Mouse (Mus musculus) forebrain, embryonic 16.5 days (tissue): ENCODE measurements around the gene Rasgrp2. TPM values are rescaled to one million over a fixed set of nuclear protein-coding genes. Genes with fewer than 3 reads are reported as not detected.

Source experiments
- ATAC-seq: fragments of 200-750 bp; cut with Nextera tagmentation; 2 replicates; pipeline ENCODE4 v1.8.0; 2017; ENCODE audit warnings: mild to moderate bottlenecking, moderate library complexity
- H3K27ac ChIP-seq: fragments of 300-500 bp; sonication (generic); 2 replicates; pipeline ENCODE4 v1.5.1; 2014; ENCODE audit warnings: low read length, control low read depth
- H3K27me3 ChIP-seq: fragments of 300-500 bp; sonication (generic); replicated peaks from 2 replicates; pipeline ENCODE4 v1.6.1; 2014; ENCODE audit warnings: low read length; ENCODE audit not compliant: control insufficient read depth, insufficient read depth
- H3K36me3 ChIP-seq: fragments of 300-500 bp; sonication (generic); 2 replicates; pipeline ENCODE4 v1.6.1; 2014; ENCODE audit not compliant: control insufficient read depth, insufficient read depth
- H3K4me1 ChIP-seq: fragments of 300-500 bp; sonication (generic); replicated peaks from 2 replicates; pipeline ENCODE4 v1.6.1; 2014; ENCODE audit warnings: low read length; ENCODE audit not compliant: control insufficient read depth, insufficient read depth
- H3K4me2 ChIP-seq: fragments of 300-500 bp; sonication (generic); 2 replicates; pipeline ENCODE4 v1.6.1; 2014; ENCODE audit warnings: mild to moderate bottlenecking, low read length, control low read depth
- H3K4me3 ChIP-seq: fragments of 300-500 bp; sonication (generic); replicated peaks from 2 replicates; pipeline ENCODE4 v1.5.1; 2014; ENCODE audit warnings: mild to moderate bottlenecking, low read length, control low read depth
- H3K9ac ChIP-seq: fragments of 300-500 bp; sonication (generic); replicated peaks from 2 replicates; pipeline ENCODE4 v1.6.1; 2014; ENCODE audit warnings: low read depth, low read length, control low read depth
- H3K9me3 ChIP-seq: fragments of 300-500 bp; sonication (generic); 2 replicates; pipeline ENCODE4 v1.6.1; 2016; ENCODE audit warnings: low read length; ENCODE audit not compliant: control insufficient read depth
- WGBS: fragments of 180-500 bp; shearing (Covaris S2); extraction: QIAGEN DNeasy Blood & Tissue Kit; methylation state at CpG from one replicate; pipeline ENCODE4 v1.1.7; 2014; 5-methylcytosine and 5-hydroxymethylcytosine counted together
- polyA plus RNA-seq: library from polyadenylated mRNA; unstranded; fragments of >200 nt; fragmentation: Nextera tagmentation; extraction: Ambion mirVana; gene quantifications from 2 replicates; pipeline ENCODE4 v1.2.1, GENCODE M21; 2015

Gene Rasgrp2
- polyA plus RNA-seq, 1 experiment from 2014 or later: 60.8 TPM

DNA sequence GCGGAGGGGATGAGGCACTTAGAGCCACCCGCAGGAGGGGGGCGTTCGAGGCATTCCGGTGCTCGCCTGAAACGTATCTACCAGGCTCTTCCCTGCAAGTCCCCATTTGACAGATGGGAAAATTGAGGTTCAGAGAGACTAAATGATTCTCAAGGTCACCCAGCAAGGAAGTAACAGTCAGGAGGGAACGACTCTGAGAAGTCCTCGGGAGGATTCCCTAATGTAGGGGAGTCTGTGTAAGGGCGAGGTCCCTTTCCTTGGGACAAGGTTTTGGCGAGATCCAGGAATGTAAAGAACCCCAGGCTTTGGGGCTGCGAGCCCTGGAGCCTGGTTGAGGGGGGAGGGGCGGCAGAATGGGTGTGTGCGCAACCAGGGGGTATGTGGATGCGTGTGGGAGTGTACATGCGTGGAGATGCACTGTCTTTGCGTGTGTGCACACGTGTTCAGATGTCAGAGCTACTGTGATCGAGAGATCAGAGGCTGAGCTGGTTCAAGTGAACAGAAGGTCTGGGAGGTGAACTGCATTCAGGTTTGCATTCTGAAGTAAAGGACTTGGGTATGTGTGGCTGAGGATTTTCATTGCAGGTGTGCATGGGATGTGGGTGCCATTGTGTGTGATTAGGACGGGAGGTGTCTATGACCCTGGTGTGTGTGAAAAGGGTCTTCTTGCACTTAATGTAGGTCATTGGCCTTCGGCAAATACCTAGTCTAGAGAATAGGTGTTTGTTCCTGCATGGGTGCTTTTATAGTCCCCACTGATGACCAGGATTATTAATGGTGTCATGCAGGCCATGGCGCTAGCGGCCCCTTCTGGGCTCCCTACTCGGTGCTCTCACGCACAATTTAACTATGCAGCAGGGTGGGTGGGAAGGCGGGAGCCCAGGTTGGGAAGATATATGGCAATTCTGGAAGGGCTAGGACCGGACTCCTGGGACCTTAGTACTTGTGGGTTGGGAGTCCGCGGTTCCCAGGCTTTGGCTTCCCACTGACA lies 1.3 kb downstream of the Rasgrp2 start:
- H3K4me1 ChIP-seq: peaks cover 33% of the 10 kb centered on the region
- H3K9ac ChIP-seq: peak overlapping the region; percentile 65
- H3K36me3 ChIP-seq: no peaks in the 10 kb centered on the region
- no peak overlapping the region for H3K27ac ChIP-seq
- no peaks in the 10 kb centered on the region for H3K9me3 ChIP-seq
- ATAC-seq: no peak
- H3K27me3 ChIP-seq: peaks cover 10% of the 10 kb centered on the region
- peak overlapping the region; percentile 94 for H3K4me2 ChIP-seq
- WGBS: 3% methylated on average over 29 of the region's 29 CpGs
- peak overlapping the region; percentile 68 for H3K4me3 ChIP-seq

- Histone ChIP-seq H3K27me3 (peaks cover 10% of the 10 kb centered on the region), H3K27ac (no peak overlapping the region), H3K4me1 (peaks cover 33% of the 10 kb centered on the region), H3K4me2 (peak overlapping the region; percentile 94), H3K4me3 (peak overlapping the region; percentile 68), H3K9me3 (no peaks in the 10 kb centered on the region), H3K9ac (peak overlapping the region; percentile 33), H3K36me3 (no peaks in the 10 kb centered on the region)
- WGBS: under 1% methylated on average over 32 of the region's 32 CpGs
- 0 out of 2 replicates have a peak, but pooled peaks have one; percentile 9 for ATAC-seq
These were observed 2.1 kb downstream of the Rasgrp2 start for GRCm38 (mm10) chr19:6401131-6401815.

DNA sequence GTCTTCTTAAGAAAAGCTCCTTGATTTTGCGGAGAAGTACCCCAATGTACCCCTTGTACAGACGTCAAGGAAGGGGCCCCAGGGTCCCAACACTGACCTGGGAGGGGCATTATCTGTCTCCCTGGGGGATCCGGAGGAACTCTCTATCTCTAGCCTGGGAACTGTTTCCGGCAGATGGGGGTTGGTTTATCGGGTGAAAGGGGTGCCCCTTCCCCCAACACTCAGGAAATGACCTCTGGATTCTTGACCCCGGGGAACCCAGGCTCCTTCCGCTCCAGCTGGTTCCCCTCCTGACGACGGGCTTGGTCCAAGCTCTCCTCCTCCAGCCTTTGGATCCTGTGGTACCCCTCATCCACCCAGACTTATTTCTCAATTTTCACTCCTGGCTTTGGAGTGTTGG lies 2.8 kb downstream of the Rasgrp2 start:
- 20% methylated on average over 9 of the region's 9 CpGs for WGBS
- no peak overlapping the region for H3K9ac ChIP-seq

DNA sequence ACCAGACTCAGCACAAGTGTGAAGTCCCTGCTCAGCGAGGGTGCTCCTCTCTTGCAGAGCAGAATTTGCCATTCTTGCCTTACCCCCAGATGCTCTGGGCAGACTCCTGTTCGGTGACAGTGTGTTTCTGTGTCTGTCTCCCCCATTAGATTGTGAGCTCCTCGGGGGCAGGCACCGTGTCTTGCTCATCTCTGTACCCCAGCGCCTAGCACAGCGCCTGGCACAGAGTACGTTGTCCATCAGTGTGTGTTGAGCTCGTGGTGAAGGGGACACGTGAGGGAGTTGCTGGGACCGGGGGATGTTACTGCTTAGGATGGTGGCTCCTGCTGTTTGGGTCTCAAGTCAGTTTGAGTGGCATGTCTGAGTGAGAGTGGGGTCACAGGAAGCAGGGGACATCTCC lies 4.7 kb downstream of the Rasgrp2 start:
- Histone ChIP-seq H3K4me2 (no peak overlapping the region), H3K36me3 (no peaks in the 10 kb centered on the region), H3K27ac (no peak overlapping the region), H3K9me3 (no peaks in the 10 kb centered on the region), H3K4me1 (peaks cover 26% of the 10 kb centered on the region), H3K27me3 (peaks cover 10% of the 10 kb centered on the region), H3K9ac (no peak overlapping the region), H3K4me3 (no peak overlapping the region)
- no peak for ATAC-seq
- WGBS: 83% methylated on average over 10 of the region's 10 CpGs

More for the DNA sequence above, 2.8 kb downstream of the Rasgrp2 start:
- H3K27me3 ChIP-seq: peaks cover 10% of the 10 kb centered on the region
- H3K9me3 ChIP-seq: no peaks in the 10 kb centered on the region
- H3K4me2 ChIP-seq: peak overlapping the region; percentile 94
- peak overlapping the region; percentile 68; the same call in 1 of the 2 replicates for H3K4me3 ChIP-seq
- peaks cover 33% of the 10 kb centered on the region for H3K4me1 ChIP-seq
- ATAC-seq: no peak
- H3K27ac ChIP-seq: no peak overlapping the region
- H3K36me3 ChIP-seq: no peaks in the 10 kb centered on the region

DNA sequence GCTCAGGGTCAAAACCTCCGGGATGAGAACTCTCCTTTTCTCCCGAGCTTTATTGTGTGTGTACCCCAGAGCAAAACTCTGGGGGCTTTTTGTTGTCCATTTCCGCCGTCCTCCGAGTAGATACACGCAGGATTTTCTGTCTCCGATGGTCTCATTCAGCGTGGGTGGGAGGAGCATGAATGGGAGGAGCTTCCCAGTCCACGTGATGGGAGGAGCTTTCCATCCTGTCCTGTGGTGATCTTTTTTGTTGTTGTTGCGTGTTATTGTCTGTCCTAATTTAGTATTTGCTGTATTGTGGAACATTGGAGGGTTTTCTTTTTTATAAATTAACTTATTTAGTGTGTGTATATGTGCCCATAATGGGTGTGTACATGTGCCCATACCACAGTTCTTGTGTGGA lies 6.3 kb downstream of the Rasgrp2 start:
- H3K4me2 ChIP-seq: no peak overlapping the region
- no peak overlapping the region for H3K27ac ChIP-seq
- H3K9ac ChIP-seq: no peak overlapping the region
- H3K27me3 ChIP-seq: peaks cover 7% of the 10 kb centered on the region; the same call in 1 of the 2 replicates
- 65% methylated on average over 10 of the region's 10 CpGs for WGBS
- no peaks in the 10 kb centered on the region for H3K36me3 ChIP-seq
- ATAC-seq: no peak
- H3K4me3 ChIP-seq: no peak overlapping the region
- peaks cover 14% of the 10 kb centered on the region for H3K4me1 ChIP-seq
- H3K9me3 ChIP-seq: no peaks in the 10 kb centered on the region

GRCm38 (mm10) chr19:6407109-6407508 lies 8.0 kb downstream of the Rasgrp2 start:
- Histone ChIP-seq H3K4me1 (peaks cover 4% of the 10 kb centered on the region), H3K36me3 (no peaks in the 10 kb centered on the region), H3K4me3 (no peak overlapping the region), H3K27ac (no peak overlapping the region), H3K9me3 (no peaks in the 10 kb centered on the region), H3K9ac (no peak overlapping the region), H3K4me2 (no peak overlapping the region), H3K27me3 (no peaks in the 10 kb centered on the region)
- WGBS: 82% methylated on average over 8 of the region's 8 CpGs
- no peak for ATAC-seq

DNA sequence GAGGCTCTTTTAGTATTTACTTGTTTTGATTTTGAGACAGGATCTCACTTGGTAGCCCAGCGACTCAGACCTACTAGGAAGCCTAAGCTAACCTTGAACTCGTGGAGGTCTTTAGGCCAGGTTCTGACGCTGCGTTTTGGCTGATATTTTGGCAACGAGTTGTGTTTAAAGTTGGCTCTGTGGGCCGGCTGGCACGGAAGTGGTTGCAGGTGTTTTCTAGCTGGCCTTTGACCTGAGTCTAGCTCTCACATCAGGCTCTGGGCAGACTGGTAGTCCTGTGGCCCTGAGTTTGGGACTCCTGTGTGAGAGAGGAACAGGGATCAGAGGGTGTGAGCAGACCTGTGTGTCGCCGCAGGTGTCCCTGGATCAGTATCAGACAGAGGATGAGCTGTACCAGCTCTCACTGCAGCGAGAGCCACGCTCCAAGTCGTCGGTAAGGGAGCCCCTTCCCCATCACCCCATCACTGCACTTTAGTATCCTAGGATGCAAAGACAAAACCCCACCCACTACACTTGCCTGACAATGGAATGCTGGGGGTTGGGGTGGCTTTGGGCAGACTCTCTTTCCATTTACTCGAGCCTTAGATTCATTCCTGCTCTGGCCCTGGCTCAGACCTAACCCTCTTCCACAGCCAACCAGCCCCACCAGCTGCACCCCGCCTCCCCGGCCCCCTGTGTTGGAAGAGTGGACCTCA lies 8.8 kb downstream of the Rasgrp2 start:
- no peak for ATAC-seq
- peaks cover 4% of the 10 kb centered on the region for H3K4me1 ChIP-seq
- H3K9ac ChIP-seq: no peak overlapping the region
- H3K4me2 ChIP-seq: no peak overlapping the region
- no peaks in the 10 kb centered on the region for H3K9me3 ChIP-seq
- H3K27ac ChIP-seq: no peak overlapping the region
- no peaks in the 10 kb centered on the region for H3K27me3 ChIP-seq
- no peaks in the 10 kb centered on the region for H3K36me3 ChIP-seq
- WGBS: 51% methylated on average over 16 of the region's 16 CpGs
- H3K4me3 ChIP-seq: no peak overlapping the region

DNA sequence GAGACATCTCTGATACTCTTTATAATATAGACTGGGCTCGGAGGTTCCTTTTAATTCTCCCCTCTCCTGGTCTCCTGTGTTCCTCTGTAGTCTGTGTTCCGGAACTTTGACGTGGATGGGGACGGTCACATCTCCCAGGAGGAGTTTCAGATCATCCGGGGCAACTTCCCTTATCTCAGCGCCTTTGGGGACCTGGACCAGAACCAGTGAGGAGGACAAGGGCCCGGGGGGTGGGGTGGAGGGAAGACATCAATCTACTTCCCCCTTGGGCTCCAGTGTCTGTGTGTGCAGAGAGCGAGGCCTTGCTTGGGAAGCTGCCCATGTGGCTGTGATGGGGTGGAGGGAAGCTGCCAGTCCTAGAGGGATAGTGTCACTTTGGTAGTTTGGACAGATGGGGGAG lies 9.6 kb downstream of the Rasgrp2 start:
- Histone ChIP-seq H3K4me3 (no peak overlapping the region), H3K27me3 (no peaks in the 10 kb centered on the region), H3K36me3 (no peaks in the 10 kb centered on the region), H3K9ac (no peak overlapping the region), H3K4me2 (no peak overlapping the region), H3K27ac (no peak overlapping the region), H3K9me3 (no peaks in the 10 kb centered on the region), H3K4me1 (peaks cover 4% of the 10 kb centered on the region)
- ATAC-seq: no peak
- WGBS: 79% methylated on average over 8 of the region's 8 CpGs

GRCm38 (mm10) chr19:6409176-6409575 lies 10.0 kb downstream of the Rasgrp2 start:
- WGBS: 74% methylated on average over 5 of the region's 5 CpGs
- H3K27me3 ChIP-seq: no peaks in the 10 kb centered on the region
- ATAC-seq: no peak
- no peak overlapping the region for H3K4me2 ChIP-seq
- H3K9me3 ChIP-seq: no peaks in the 10 kb centered on the region
- no peak overlapping the region for H3K27ac ChIP-seq
- H3K36me3 ChIP-seq: no peaks in the 10 kb centered on the region
- no peak overlapping the region for H3K4me3 ChIP-seq
- peaks cover 4% of the 10 kb centered on the region for H3K4me1 ChIP-seq
- H3K9ac ChIP-seq: no peak overlapping the region
